Mouse (Mus musculus) hindbrain, embryonic 15.5 days (tissue): ENCODE results near the gene Ccnf. TPM values are rescaled to one million over a fixed set of nuclear protein-coding genes. Genes with fewer than 3 reads are reported as not detected.

Experiments
- ATAC-seq: fragments of 200-750 bp; cut with Nextera tagmentation; 2 replicates; pipeline ENCODE4 v1.8.0; 2017; ENCODE audit warnings: low read depth, moderate number of reproducible peaks, moderate TSS enrichment; ENCODE audit not compliant: low FRiP score
- H3K27ac ChIP-seq: fragments of 300-500 bp; sonication (generic); replicated peaks from 2 replicates; pipeline ENCODE4 v1.5.1; 2015; ENCODE audit warnings: mild to moderate bottlenecking, inconsistent platforms
- H3K27me3 ChIP-seq: fragments of 300-500 bp; sonication (generic); 2 replicates; pipeline ENCODE4 v1.6.1; 2015; ENCODE audit warnings: control low read depth, inconsistent platforms
- H3K36me3 ChIP-seq: fragments of 300-500 bp; sonication (generic); 2 replicates; pipeline ENCODE4 v1.6.1; 2015; ENCODE audit warnings: control low read depth, inconsistent platforms
- H3K4me1 ChIP-seq: fragments of 300-500 bp; sonication (generic); replicated peaks from 2 replicates; pipeline ENCODE4 v1.6.1; 2015; ENCODE audit warnings: control low read depth, inconsistent platforms
- H3K4me2 ChIP-seq: fragments of 300-500 bp; sonication (generic); 2 replicates; pipeline ENCODE4 v1.6.1; 2015; ENCODE audit warnings: moderate library complexity, mild to moderate bottlenecking, inconsistent platforms
- H3K4me3 ChIP-seq: fragments of 300-500 bp; sonication (generic); 2 replicates; pipeline ENCODE4 v1.5.1; 2015; ENCODE audit warnings: mild to moderate bottlenecking, inconsistent platforms
- H3K9ac ChIP-seq: fragments of 300-500 bp; sonication (generic); 2 replicates; pipeline ENCODE4 v1.6.1; 2015; ENCODE audit warnings: inconsistent platforms
- H3K9me3 ChIP-seq: fragments of 300-500 bp; sonication (generic); 2 replicates; pipeline ENCODE4 v1.6.1; 2016; ENCODE audit warnings: control low read depth, inconsistent platforms
- WGBS: fragments of 180-500 bp; shearing (Covaris S2); methylation state at CpG from one replicate; pipeline ENCODE4 v1.1.7; 2015; 5-methylcytosine and 5-hydroxymethylcytosine counted together
- microRNA-seq: library from miRNA; unstranded; fragments of <30 nt; microRNA quantifications from one replicate; pipeline ENCODE4, GENCODE M21; 2016
- polyA plus RNA-seq: library from polyadenylated mRNA; unstranded; fragments of >200 nt; fragmentation: Nextera tagmentation; extraction: Ambion mirVana; gene quantifications from 2 replicates; pipeline ENCODE4 v1.2.1, GENCODE M21; 2015

The Ccnf gene
- polyA plus RNA-seq, 1 experiment from 2014 or later, result 18.7 TPM

DNA sequence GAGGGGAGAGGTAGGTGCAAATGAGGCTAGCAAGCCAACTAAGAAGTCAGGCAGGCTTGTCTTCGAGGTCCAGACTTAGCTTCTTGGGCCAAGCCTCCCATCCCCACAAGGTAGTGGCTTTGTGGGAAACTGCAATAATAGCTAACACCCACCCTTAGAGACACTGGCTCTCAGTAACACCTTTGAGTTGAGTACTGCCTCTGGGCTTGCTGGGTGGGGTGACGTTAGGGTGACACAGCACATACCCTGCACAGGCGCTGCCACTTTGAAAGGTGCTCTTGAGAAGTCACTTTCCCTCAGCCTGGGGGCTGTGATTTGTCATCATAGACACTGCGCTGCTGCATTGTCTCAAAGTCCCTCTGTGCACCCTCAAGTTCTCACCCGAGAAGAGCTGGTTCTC, 57.5 kb downstream of the Ccnf start:
- no peak for ATAC-seq
- H3K4me2 ChIP-seq, result no peak overlapping the region
- no peak overlapping the region for H3K27ac ChIP-seq
- no peaks in the 10 kb centered on the region for H3K9me3 ChIP-seq
- peaks cover 3% of the 10 kb centered on the region for H3K36me3 ChIP-seq
- WGBS, result 93% methylated on average over 5 of the region's 5 CpGs
- H3K4me1 ChIP-seq, result 0 out of 2 replicates have a peak, but pooled peaks cover 4% of the 10 kb centered on the region
- no peak overlapping the region for H3K9ac ChIP-seq
- no peak overlapping the region for H3K4me3 ChIP-seq
- no peaks in the 10 kb centered on the region for H3K27me3 ChIP-seq

DNA sequence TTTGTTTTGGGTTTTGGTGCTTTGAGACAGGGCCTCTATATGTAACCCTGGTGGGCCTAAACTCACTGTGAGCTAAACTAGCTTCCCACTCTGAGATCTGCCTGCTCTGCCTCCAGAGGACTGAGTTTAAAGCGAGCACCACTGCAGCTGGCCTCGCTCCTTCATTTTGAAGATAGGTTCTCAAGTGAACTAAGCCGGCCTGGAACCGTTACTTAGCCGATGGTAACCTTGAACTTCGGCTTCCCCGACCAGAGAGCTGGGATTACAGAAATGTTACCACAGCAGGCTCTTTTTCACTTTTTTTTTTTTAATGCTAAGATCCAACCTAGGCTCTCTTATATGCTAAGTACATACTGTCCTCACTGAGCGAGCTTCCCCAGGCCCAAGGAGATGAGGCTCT, 58.0 kb downstream of the Ccnf start:
- H3K9me3 ChIP-seq, result no peaks in the 10 kb centered on the region
- H3K36me3 ChIP-seq, result peaks cover 8% of the 10 kb centered on the region
- no peak overlapping the region for H3K9ac ChIP-seq
- WGBS, result 86% methylated on average over 8 of the region's 8 CpGs
- H3K27me3 ChIP-seq, result no peaks in the 10 kb centered on the region
- H3K4me3 ChIP-seq, result no peak overlapping the region
- 0 out of 2 replicates have a peak, but pooled peaks cover 4% of the 10 kb centered on the region for H3K4me1 ChIP-seq
- ATAC-seq, result no peak
- no peak overlapping the region for H3K27ac ChIP-seq
- no peak overlapping the region for H3K4me2 ChIP-seq

DNA sequence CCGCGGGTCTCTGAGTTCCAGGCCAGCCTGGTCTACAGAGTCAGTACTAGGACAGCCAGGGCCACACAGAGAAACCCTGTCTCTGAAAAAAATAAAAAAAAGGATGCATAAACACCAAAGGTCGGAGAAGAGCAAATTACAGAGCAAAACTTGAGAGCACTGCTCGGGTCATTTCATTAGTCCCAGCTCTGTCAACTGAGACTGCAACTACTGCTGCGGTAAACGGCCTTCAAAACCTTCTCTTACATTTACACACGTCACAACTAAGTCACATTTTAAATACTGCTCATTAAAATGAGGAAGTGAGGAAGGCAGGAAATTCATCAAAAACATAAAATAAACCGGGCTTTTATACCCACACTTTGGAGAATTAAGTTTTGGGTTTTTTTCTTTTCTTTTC, 58.4 kb downstream of the Ccnf start:
- 86% methylated on average over 8 of the region's 8 CpGs for WGBS
- H3K4me1 ChIP-seq, result 0 out of 2 replicates have a peak, but pooled peaks cover 4% of the 10 kb centered on the region
- no peak overlapping the region for H3K9ac ChIP-seq
- peaks cover 10% of the 10 kb centered on the region for H3K36me3 ChIP-seq
- no peaks in the 10 kb centered on the region for H3K9me3 ChIP-seq
- H3K27me3 ChIP-seq, result no peaks in the 10 kb centered on the region
- H3K4me3 ChIP-seq, result no peak overlapping the region
- no peak overlapping the region for H3K27ac ChIP-seq
- no peak overlapping the region for H3K4me2 ChIP-seq
- ATAC-seq, result no peak

DNA sequence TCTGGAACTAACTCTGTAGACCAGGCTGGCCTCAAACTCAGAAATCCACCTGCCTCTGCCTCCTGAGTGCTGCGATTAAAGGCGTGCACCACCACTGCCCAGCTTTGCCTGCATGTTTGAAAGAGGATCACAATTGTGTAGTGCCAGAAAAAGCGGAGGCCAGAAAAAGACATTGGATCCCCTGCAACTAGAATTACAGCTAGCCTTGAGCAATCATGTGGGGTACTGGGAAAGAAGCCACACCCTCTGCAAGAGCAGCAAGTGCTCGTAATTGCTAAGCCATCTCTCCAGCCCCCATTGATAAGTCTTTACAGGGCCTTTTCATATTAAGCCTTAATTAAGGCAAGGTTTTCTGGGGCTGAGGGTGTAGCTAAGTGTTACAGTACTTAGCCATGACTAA, 59.8 kb downstream of the Ccnf start:
- no peak overlapping the region for H3K4me3 ChIP-seq
- H3K9me3 ChIP-seq, result no peaks in the 10 kb centered on the region
- H3K36me3 ChIP-seq, result peaks cover 18% of the 10 kb centered on the region
- no peaks in the 10 kb centered on the region for H3K27me3 ChIP-seq
- H3K4me2 ChIP-seq, result no peak overlapping the region
- H3K9ac ChIP-seq, result no peak overlapping the region
- no peak overlapping the region for H3K27ac ChIP-seq
- ATAC-seq, result no peak
- WGBS, result 84% methylated on average over 4 of the region's 4 CpGs
- no peaks in the 10 kb centered on the region for H3K4me1 ChIP-seq

DNA sequence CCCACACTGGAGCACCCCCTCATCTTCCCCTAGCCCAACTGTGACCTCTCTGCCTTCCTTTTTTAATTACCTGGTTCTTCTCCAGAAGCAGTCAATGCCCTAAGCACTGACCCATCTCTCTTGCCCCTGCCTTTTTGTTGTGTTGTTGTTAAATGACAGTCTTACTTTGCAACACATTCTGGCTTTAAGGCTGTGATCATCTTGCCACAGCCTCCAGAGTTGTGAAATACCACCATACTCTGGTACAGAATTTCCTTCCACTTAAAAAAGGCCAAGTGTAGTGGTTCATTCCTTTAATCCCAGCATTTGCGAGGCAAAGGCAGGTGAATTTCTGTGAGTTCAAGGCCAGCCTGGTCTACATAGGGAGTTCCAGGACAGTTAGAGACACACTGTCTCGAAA, 60.4 kb downstream of the Ccnf start:
- no peak overlapping the region for H3K4me3 ChIP-seq
- 92% methylated on average over 2 of the region's 2 CpGs for WGBS

DNA sequence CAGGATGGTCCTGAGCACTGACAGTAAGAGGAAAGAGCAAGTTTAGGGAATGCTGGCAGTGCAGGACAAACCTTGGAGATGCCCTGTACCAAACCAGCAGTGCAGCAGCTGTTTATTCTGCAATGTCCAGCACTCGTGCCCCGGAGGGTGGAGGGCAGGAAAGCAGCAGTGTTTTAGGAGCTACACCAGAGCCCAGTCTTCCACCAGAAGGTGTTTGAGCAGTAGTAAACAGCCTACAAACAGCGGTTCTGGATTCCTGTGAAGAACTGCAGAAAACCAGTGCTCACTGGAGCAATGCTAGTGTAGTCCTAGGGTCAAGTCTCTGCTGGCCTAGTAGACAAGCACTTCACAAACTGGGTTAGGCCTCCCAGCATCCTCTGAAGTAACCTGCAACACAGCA, 77.0 kb downstream of the Ccnf start:
- Histone ChIP-seq H3K9me3 (no peaks in the 10 kb centered on the region), H3K27ac (no peak overlapping the region), H3K27me3 (no peaks in the 10 kb centered on the region), H3K9ac (no peak overlapping the region), H3K4me2 (no peak overlapping the region), H3K4me3 (no peak overlapping the region), H3K36me3 (0 out of 2 replicates have a peak, but pooled peaks cover 4% of the 10 kb centered on the region), H3K4me1 (peaks cover 12% of the 10 kb centered on the region)
- ATAC-seq, result no peak
- WGBS, result 90% methylated on average over 3 of the region's 3 CpGs

More for the DNA sequence above, 60.4 kb downstream of the Ccnf start:
- Histone ChIP-seq H3K9me3 (no peaks in the 10 kb centered on the region), H3K36me3 (peaks cover 18% of the 10 kb centered on the region), H3K9ac (no peak overlapping the region), H3K27ac (no peak overlapping the region), H3K4me1 (no peaks in the 10 kb centered on the region), H3K27me3 (no peaks in the 10 kb centered on the region), H3K4me2 (no peak overlapping the region)
- ATAC-seq, result no peak

DNA sequence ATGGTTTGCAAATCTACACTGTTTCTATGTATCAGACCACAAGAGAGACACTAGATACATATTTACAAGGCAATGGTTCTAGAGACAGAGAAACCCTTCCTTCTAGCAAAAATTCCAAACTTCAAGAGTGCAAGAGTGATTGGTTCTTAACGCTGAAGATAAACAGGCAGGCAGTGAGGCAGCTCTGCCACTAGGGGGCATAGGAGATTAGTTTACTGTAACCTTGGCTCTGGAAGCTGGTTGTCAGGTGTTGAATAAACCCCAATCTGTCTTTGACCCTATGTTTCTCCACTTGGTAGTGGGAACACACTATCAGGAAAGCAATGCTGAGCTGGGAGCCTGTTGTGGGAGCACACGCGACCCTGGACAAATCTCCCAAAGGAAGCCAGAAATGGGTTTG, 77.9 kb downstream of the Ccnf start:
- H3K9ac ChIP-seq, result no peak overlapping the region
- H3K27ac ChIP-seq, result no peak overlapping the region
- no peaks in the 10 kb centered on the region for H3K27me3 ChIP-seq
- H3K4me3 ChIP-seq, result no peak overlapping the region
- WGBS, result 6% methylated on average over 3 of the region's 3 CpGs
- ATAC-seq, result no peak
- peaks cover 12% of the 10 kb centered on the region for H3K4me1 ChIP-seq
- H3K36me3 ChIP-seq, result no peaks in the 10 kb centered on the region
- H3K9me3 ChIP-seq, result no peaks in the 10 kb centered on the region
- H3K4me2 ChIP-seq, result no peak overlapping the region

Small RNA genes within 50 kb of the gene (microRNA-seq; reads per million reads assigned to microRNA genes)
- gene Mir5134 (0.65 reads per million), gene Mir6965 (not detected)

Other genes with a start within 250 kb of the Ccnf start
- gene Prss27, start 213.3 kb downstream of the Ccnf start, polyA plus RNA-seq, result 0.31 and 0.34 TPM in 2 replicates
- 75.9 and 77.3 TPM in 2 replicates for gene Kctd5, start 178.0 kb downstream of the Ccnf start, polyA plus RNA-seq
- gene Pdpk1, start 100.6 kb downstream of the Ccnf start, polyA plus RNA-seq, result 63.8 and 64.4 TPM in 2 replicates
- gene Amdhd2, start 87.7 kb downstream of the Ccnf start, polyA plus RNA-seq, result 33.6 and 38.8 TPM in 2 replicates
- 1,386 and 1,520 TPM in 2 replicates for gene Atp6v0c, start 81.8 kb downstream of the Ccnf start, polyA plus RNA-seq
- gene Tbc1d24, start 45.9 kb downstream of the Ccnf start, polyA plus RNA-seq, result 26.9 TPM in 2 replicates
- gene Ntn3, start 42.0 kb downstream of the Ccnf start, polyA plus RNA-seq, result 4.9 and 5.8 TPM in 2 replicates
- gene Tedc2, start 30.6 kb downstream of the Ccnf start, polyA plus RNA-seq, result 10.2 and 12.6 TPM in 2 replicates
- 0.48 and 1.1 TPM in 2 replicates for gene Abca17, start 99.6 kb upstream of the Ccnf start, polyA plus RNA-seq
- gene Abca3, start 100.5 kb upstream of the Ccnf start, polyA plus RNA-seq, result 31.0 and 31.9 TPM in 2 replicates
- 301 and 335 TPM in 2 replicates for gene Rnps1, start 163.1 kb upstream of the Ccnf start, polyA plus RNA-seq
- gene Eci1, start 175.2 kb upstream of the Ccnf start, polyA plus RNA-seq, result 48.0 and 51.5 TPM in 2 replicates
- 6.8 and 7.2 TPM in 2 replicates for gene Dnase1l2, start 191.6 kb upstream of the Ccnf start, polyA plus RNA-seq
- 46.7 and 50.5 TPM in 2 replicates for gene E4f1, start 218.8 kb upstream of the Ccnf start, polyA plus RNA-seq
- 72.6 and 75.6 TPM in 2 replicates for gene Pgp, start 218.9 kb upstream of the Ccnf start, polyA plus RNA-seq
- 0.34 and 0.77 TPM in 2 replicates for gene Bricd5, start 222.4 kb upstream of the Ccnf start, polyA plus RNA-seq
- gene Mlst8, start 227.6 kb upstream of the Ccnf start, polyA plus RNA-seq, result 35.4 and 36.0 TPM in 2 replicates
- gene Caskin1, start 237.1 kb upstream of the Ccnf start, polyA plus RNA-seq, result 51.4 and 55.0 TPM in 2 replicates